In the genomic region with DNA sequence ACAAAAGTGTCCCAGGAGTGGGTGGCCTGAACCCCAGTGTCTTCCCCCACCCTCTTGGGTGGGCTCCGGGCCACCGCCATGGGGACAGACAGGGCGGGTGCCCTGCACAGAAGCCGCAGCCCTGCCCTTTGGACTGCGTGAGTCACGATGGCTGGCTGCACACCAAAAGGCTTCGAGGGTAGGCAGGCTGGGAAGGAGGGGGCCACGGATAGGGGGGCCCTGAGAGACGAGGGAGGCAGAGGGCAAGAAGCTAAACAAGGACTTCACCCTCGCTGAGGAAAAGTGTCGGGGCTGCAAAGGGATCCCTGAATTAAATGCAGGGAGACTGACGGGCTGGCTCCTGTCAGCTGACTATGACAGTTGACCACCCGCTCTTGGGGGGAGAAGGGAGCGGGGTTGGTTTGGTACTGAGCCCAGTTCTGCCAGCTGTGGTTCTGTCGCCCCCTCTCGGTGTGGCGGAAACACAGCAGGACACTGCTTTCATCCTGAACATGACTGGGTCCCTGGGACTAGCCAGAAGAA, we compare ENCODE assay signal across 10 mouse cellular contexts. TPM values are rescaled to one million over a fixed set of nuclear protein-coding genes. Genes with fewer than 3 reads are reported as not detected.
A peak's percentile ranks its signal among the peaks of the same experiment; 100 is the strongest.
DNase-seq lines count a peak whose midpoint lies in the region; ATAC-seq and TF ChIP-seq lines count a peak whose summit lies in the region.
"Had no signal": no experiment of that assay in that cellular context is flagged by ENCODE, and none has a peak within 500 bp of the region (broad histone marks: within the 10 kb centered on the region; RNA-seq: fewer than 3 reads in every experiment).

No protein-coding gene starts in this region.

- TF ChIP-seq CTCF in hindbrain, postnatal 0 days (IDR thresholded peaks at IDR 0.05; ENCODE audit: low read depth), result peak; percentile 65

- H3K27me3 ChIP-seq in midbrain, embryonic 15.5 days (replicated peaks), result no peaks in the 10 kb centered on the region
- 0 out of 2 replicates have a peak, but pooled peaks cover 6% of the 10 kb centered on the region for H3K27me3 ChIP-seq in midbrain, embryonic 13.5 days
- no peaks in the 10 kb centered on the region for H3K27me3 ChIP-seq in hindbrain, postnatal 0 days (ENCODE audit: insufficient read depth, low read length)
- H3K27me3 ChIP-seq in lung, embryonic 15.5 days, result no peaks in the 10 kb centered on the region
- no peaks in the 10 kb centered on the region for H3K27me3 ChIP-seq in forebrain, embryonic 15.5 days

- DNase-seq in gastrocnemius, postnatal 14 days, result peak; percentile 69
- DNase-seq in hindbrain, postnatal 0 days (ENCODE audit: low spot score), result peak; percentile 53
- no peak for DNase-seq in MN1 (ENCODE audit: low spot score)
- no peak for DNase-seq in thymus, postnatal 14 days

- H3K4me1 ChIP-seq in midbrain, embryonic 15.5 days, result peaks cover 4% of the 10 kb centered on the region; the same call in 1 of the 2 replicates
- H3K4me1 ChIP-seq in midbrain, embryonic 13.5 days (replicated peaks), result peaks cover 2% of the 10 kb centered on the region
- peaks cover 4% of the 10 kb centered on the region; the same call in 1 of the 2 replicates for H3K4me1 ChIP-seq in hindbrain, postnatal 0 days (ENCODE audit: insufficient read depth, low read length)
- peaks cover 36% of the 10 kb centered on the region for H3K4me1 ChIP-seq in lung, embryonic 15.5 days
- H3K4me1 ChIP-seq in forebrain, embryonic 15.5 days, result no peaks in the 10 kb centered on the region

- H3K27ac ChIP-seq in midbrain, embryonic 15.5 days, result no peak overlapping the region
- no peak overlapping the region for H3K27ac ChIP-seq in midbrain, embryonic 13.5 days
- no peak overlapping the region for H3K27ac ChIP-seq in hindbrain, postnatal 0 days
- H3K27ac ChIP-seq in lung, embryonic 15.5 days, result peak overlapping the region; percentile 83
- no peak overlapping the region for H3K27ac ChIP-seq in forebrain, embryonic 15.5 days (replicated peaks)
- H3K27ac ChIP-seq: limb, embryonic 12.5 days had no signal

- no peak for ATAC-seq in midbrain, embryonic 15.5 days (replicated peaks)
- no peak for ATAC-seq in midbrain, embryonic 13.5 days
- ATAC-seq in hindbrain, postnatal 0 days, result peak; percentile 65
- peak; percentile 85 for ATAC-seq in lung, embryonic 15.5 days (ENCODE audit: borderline replicate concordance, extremely low read depth, low FRiP score, low TSS enrichment)
- ATAC-seq in forebrain, embryonic 15.5 days (replicated peaks), result no peak

- no peak overlapping the region for H3K9ac ChIP-seq in midbrain, embryonic 15.5 days
- no peak overlapping the region; the same call in 1 of the 2 replicates for H3K9ac ChIP-seq in midbrain, embryonic 13.5 days (replicated peaks)
- H3K9ac ChIP-seq in hindbrain, postnatal 0 days (replicated peaks; ENCODE audit: low read length), result no peak overlapping the region
- H3K9ac ChIP-seq in lung, embryonic 15.5 days, result no peak overlapping the region
- H3K9ac ChIP-seq in forebrain, embryonic 15.5 days (replicated peaks), result no peak overlapping the region
- H3K9ac ChIP-seq: limb, embryonic 12.5 days had no signal

- WGBS in midbrain, embryonic 15.5 days, result 30% methylated on average over 17 of the region's 17 CpGs
- 31% methylated on average over 17 of the region's 17 CpGs for WGBS in midbrain, embryonic 13.5 days
- WGBS in hindbrain, postnatal 0 days, result 22% methylated on average over 17 of the region's 17 CpGs
- WGBS in lung, embryonic 15.5 days, result 18% methylated on average over 17 of the region's 17 CpGs
- 38% methylated on average over 17 of the region's 17 CpGs for WGBS in forebrain, embryonic 15.5 days

- H3K36me3 ChIP-seq in midbrain, embryonic 15.5 days (replicated peaks), result no peaks in the 10 kb centered on the region
- H3K36me3 ChIP-seq in midbrain, embryonic 13.5 days, result no peaks in the 10 kb centered on the region
- no peaks in the 10 kb centered on the region for H3K36me3 ChIP-seq in hindbrain, postnatal 0 days (ENCODE audit: insufficient read depth, low read length)
- no peaks in the 10 kb centered on the region for H3K36me3 ChIP-seq in lung, embryonic 15.5 days
- H3K36me3 ChIP-seq in forebrain, embryonic 15.5 days, result no peaks in the 10 kb centered on the region
- H3K36me3 ChIP-seq: limb, embryonic 12.5 days had no signal

- intact Hi-C loops in gastrocnemius, postnatal 14 days (cut with DNase I; ENCODE audit: low total_unique reads), result no loop called here

- H3K4me3 ChIP-seq in midbrain, embryonic 15.5 days, result no peak overlapping the region
- no peak overlapping the region for H3K4me3 ChIP-seq in midbrain, embryonic 13.5 days (replicated peaks)
- H3K4me3 ChIP-seq in hindbrain, postnatal 0 days (ENCODE audit: low read length), result no peak overlapping the region
- peak overlapping the region; percentile 12 for H3K4me3 ChIP-seq in lung, embryonic 15.5 days
- H3K4me3 ChIP-seq in forebrain, embryonic 15.5 days, result no peak overlapping the region
- H3K4me3 ChIP-seq: limb, embryonic 12.5 days had no signal

- H3K9me3 ChIP-seq in midbrain, embryonic 15.5 days, result no peaks in the 10 kb centered on the region
- no peaks in the 10 kb centered on the region for H3K9me3 ChIP-seq in midbrain, embryonic 13.5 days
- H3K9me3 ChIP-seq in hindbrain, postnatal 0 days (ENCODE audit: low read length), result no peaks in the 10 kb centered on the region
- H3K9me3 ChIP-seq in lung, embryonic 15.5 days, result no peaks in the 10 kb centered on the region
- H3K9me3 ChIP-seq in forebrain, embryonic 15.5 days, result no peaks in the 10 kb centered on the region
- H3K9me3 ChIP-seq: limb, embryonic 12.5 days had no signal

- peak overlapping the region; percentile 6 for H3K4me2 ChIP-seq in midbrain, embryonic 15.5 days
- H3K4me2 ChIP-seq in midbrain, embryonic 13.5 days (replicated peaks), result no peak overlapping the region
- peak overlapping the region; percentile 40 for H3K4me2 ChIP-seq in hindbrain, postnatal 0 days (ENCODE audit: low read depth, low read length)
- H3K4me2 ChIP-seq in lung, embryonic 15.5 days, result peak overlapping the region; percentile 43
- no peak overlapping the region for H3K4me2 ChIP-seq in forebrain, embryonic 15.5 days (replicated peaks)
- H3K4me2 ChIP-seq: limb, embryonic 12.5 days had no signal

RNA-seq across cellular contexts. Expression of a gene that starts 5.2 kb away (rescaled TPM):
- polyA plus RNA-seq in midbrain, embryonic 15.5 days (2015; fragmentation: Nextera tagmentation; extraction: Ambion mirVana), result 0.23 and 0.46 TPM in 2 replicates
- polyA plus RNA-seq in midbrain, embryonic 13.5 days (2015; fragmentation: Nextera tagmentation; extraction: Ambion mirVana), result 0.06 and 0.13 TPM in 2 replicates
- under 1 TPM; 0.31 to 0.35 TPM for total RNA-seq in gastrocnemius, postnatal 14 days (2021)
- total RNA-seq in hindbrain, postnatal 0 days (2014; rRNA removed), result 0.63 and 0.72 TPM in 2 replicates
- polyA plus RNA-seq in hindbrain, postnatal 0 days (2015; fragmentation: Nextera tagmentation; extraction: Ambion mirVana), result 0.19 and 0.51 TPM in 2 replicates
- polyA plus RNA-seq in lung, embryonic 15.5 days (2015; fragmentation: Nextera tagmentation; extraction: Ambion mirVana), result 0.59 and 1.3 TPM in 2 replicates
- polyA plus RNA-seq in forebrain, embryonic 15.5 days (2015; fragmentation: Nextera tagmentation; extraction: Ambion mirVana), result 0.11 and 0.45 TPM in 2 replicates

RNA-seq across cellular contexts. Expression of a gene that starts 43.2 kb away (rescaled TPM):
- not detected in 2 replicates for polyA plus RNA-seq in midbrain, embryonic 15.5 days (2015; fragmentation: Nextera tagmentation; extraction: Ambion mirVana)
- not detected in 2 replicates for polyA plus RNA-seq in midbrain, embryonic 13.5 days (2015; fragmentation: Nextera tagmentation; extraction: Ambion mirVana)
- total RNA-seq in gastrocnemius, postnatal 14 days (2021), result not detected
- total RNA-seq in hindbrain, postnatal 0 days (2014; rRNA removed), result not detected in 2 replicates
- 1.5 and 1.8 TPM in 2 replicates for polyA plus RNA-seq in hindbrain, postnatal 0 days (2015; fragmentation: Nextera tagmentation; extraction: Ambion mirVana)
- polyA plus RNA-seq in lung, embryonic 15.5 days (2015; fragmentation: Nextera tagmentation; extraction: Ambion mirVana), result not detected in 2 replicates
- not detected in 2 replicates for polyA plus RNA-seq in forebrain, embryonic 15.5 days (2015; fragmentation: Nextera tagmentation; extraction: Ambion mirVana)
- polyA plus RNA-seq: limb, embryonic 12.5 days; testis, adult 2 months had no signal

RNA-seq across cellular contexts. Expression of a gene that starts 59.8 kb away (rescaled TPM):
- 0.18 TPM in 1 of 2 replicates, not detected in the other for polyA plus RNA-seq in midbrain, embryonic 15.5 days (2015; fragmentation: Nextera tagmentation; extraction: Ambion mirVana)
- polyA plus RNA-seq in midbrain, embryonic 13.5 days (2015; fragmentation: Nextera tagmentation; extraction: Ambion mirVana), result 0.23 TPM in 1 of 2 replicates, not detected in the other
- total RNA-seq in gastrocnemius, postnatal 14 days (2021), result under 1 TPM in 1 of 2 experiments, not detected in 1; 0.31 TPM
- not detected in 2 replicates for total RNA-seq in hindbrain, postnatal 0 days (2014; rRNA removed)
- polyA plus RNA-seq in hindbrain, postnatal 0 days (2015; fragmentation: Nextera tagmentation; extraction: Ambion mirVana), result 0.19 TPM in 1 of 2 replicates, not detected in the other
- polyA plus RNA-seq in lung, embryonic 15.5 days (2015; fragmentation: Nextera tagmentation; extraction: Ambion mirVana), result 3.1 and 3.8 TPM in 2 replicates
- polyA plus RNA-seq in forebrain, embryonic 15.5 days (2015; fragmentation: Nextera tagmentation; extraction: Ambion mirVana), result 0.18 and 0.20 TPM in 2 replicates

Comparison
In these comparisons a context has a peak if more than half of its experiments do, and no peak if none do; other contexts are left out.
1. H3K4me2 ChIP-seq: peak in midbrain, embryonic 15.5 days (single experiment), hindbrain, postnatal 0 days (single experiment) and lung, embryonic 15.5 days (single experiment); none in midbrain, embryonic 13.5 days (single experiment) and forebrain, embryonic 15.5 days (single experiment).
2. ATAC-seq: peak in hindbrain, postnatal 0 days (single experiment) and lung, embryonic 15.5 days (single experiment); none in midbrain, embryonic 15.5 days (single experiment), midbrain, embryonic 13.5 days (single experiment) and forebrain, embryonic 15.5 days (single experiment).
3. DNase-seq: peak in gastrocnemius, postnatal 14 days (single experiment) and hindbrain, postnatal 0 days (single experiment); none in MN1 (single experiment) and thymus, postnatal 14 days (single experiment).